Mouse (Mus musculus) monocyte, adult 2 months (primary cell): Measurements from ENCODE around the gene Polr1e.
"Not testable (repeated sequence)": the region's sequence is repeated elsewhere in the genome, so short reads cannot be mapped to it uniquely, and the experiment has no call there.

Source experiments
- DNase-seq, 2 experiments: peaks; one replicate each; pipeline ENCODE4 v3.0.0; 2022; ENCODE audit warnings: low spot score in 2 of 2, low read depth in 1 of 2

Gene Polr1e

DNA sequence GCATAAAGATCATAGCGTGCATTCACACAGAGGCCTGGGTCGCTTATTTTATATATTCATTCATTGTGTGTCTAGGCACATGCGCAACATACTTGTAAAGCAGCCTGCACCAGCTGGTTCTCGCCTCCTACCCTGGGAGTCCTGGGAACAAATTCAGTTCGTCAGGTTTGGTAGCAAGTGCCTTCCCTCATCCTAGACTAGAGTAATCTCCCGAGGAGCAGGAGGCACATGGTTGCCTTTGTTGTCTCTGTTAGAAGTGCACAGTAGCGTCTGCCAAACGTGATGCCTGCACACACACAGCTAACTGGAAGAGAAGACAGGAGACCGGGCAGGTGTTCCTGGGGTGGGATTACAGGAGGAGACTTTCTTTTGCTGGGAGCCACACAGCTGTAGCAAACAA, 29.6 kb downstream of the Polr1e start:
- DNase-seq, result no peak

DNA sequence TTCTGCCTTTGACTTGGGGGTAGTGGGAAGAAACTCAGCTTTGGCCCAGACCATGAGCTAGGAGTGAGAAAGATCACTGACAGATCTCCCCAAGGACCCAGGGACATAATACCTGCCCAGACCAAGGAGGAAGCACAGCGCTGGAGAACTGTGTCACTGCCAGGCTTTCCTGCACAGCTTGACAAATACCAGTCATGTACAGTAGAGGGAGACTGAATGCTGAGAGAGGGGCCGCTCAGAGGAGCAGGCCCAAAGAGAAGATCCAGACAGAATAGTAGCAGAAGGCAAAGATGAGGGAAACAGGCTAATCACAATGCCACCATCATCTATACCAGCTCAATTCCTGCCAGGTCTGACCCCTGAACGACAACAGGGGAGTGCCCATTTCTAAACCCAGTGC, 36.5 kb downstream of the Polr1e start:
- no peak for DNase-seq

DNA sequence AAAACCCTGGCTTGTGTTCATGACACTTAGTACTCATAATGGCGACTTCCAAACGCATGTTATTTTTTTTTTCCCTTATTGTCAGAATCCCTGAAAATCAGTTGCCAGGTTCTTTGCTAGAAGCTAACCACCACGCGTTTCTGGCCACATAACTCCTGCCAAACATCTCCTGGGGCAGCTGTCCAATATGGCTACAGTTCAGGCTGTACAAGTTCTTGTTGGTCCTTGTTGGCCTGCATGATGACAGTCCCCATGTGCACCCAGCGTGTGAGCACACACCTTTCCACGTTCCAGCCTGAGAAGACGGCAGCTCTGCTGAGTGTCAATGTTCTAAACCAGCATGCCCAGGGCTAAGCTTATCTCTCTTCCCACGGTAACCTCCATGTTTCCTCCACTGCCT, 37.1 kb downstream of the Polr1e start:
- no peak for DNase-seq

DNA sequence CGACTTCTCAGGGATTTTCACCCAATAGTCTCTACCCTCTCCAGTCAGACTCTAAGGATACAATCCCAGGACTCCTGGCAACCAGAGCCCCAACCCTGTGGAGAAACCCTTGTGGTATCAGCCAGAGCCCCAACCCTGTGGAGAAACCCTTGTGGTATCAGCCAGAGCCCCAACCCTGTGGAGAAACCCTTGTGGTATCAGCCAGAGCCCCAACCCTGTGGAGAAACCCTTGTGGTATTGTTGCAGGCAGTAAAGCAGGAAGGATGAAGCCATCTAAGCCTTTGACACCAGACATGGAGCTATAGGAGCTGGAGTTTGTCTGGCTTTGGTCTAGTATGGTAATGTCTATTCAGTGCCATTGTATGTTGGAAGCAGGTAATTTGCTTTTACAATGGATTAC, 45.5 kb downstream of the Polr1e start:
- DNase-seq, result not testable (repeated sequence)

DNA sequence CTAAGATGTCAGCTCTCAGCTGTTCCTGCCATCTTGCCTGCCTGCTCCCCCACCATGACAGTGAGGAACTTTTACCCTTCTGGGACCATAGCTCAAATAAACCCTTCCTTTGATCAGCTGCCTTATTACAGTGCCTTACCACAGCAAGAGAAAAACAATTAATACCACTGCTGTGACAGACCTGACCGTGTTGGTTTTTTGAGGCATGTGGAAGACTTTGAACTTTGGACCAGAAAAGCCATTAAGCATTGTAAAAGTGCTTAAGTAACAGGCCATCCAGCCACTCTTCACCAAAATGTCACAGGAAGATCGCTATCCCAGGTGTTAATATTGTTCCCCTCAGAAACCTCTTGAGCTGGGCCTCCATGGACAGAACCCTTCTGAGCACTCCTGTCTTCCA, 46.2 kb downstream of the Polr1e start:
- DNase-seq, result no peak

DNA sequence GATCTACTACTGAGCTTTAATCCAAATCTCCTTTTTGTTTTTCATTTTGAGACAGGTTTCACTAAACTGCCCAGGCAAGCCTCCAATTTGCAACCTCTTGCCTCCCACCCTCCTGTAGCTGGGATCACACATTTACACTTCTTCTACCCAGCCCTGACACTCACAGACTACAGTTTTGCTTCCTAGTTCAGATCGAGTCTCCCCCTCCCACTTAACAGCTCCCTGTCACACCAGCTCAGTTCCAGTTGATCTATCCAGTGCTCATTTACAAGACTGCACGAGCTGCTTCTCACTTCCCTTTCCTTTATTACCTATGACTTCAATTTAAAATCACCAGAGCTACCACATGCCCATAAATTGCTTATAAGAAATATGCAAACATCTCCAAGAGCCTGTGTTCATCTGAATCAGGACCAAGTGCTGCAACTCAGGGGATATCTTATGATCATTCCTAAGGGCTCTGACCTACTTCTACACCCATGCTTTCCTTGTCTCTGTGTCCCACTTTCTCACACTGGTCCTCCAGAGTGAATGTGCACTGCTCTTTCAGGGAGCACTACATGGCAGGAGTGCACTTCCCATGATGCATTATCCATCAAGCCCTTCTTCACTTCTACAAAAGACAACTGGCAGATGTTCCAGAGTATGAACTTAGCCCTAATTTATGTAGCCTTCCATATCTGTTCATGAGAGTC, 47.8 kb downstream of the Polr1e start:
- no peak for DNase-seq

DNA sequence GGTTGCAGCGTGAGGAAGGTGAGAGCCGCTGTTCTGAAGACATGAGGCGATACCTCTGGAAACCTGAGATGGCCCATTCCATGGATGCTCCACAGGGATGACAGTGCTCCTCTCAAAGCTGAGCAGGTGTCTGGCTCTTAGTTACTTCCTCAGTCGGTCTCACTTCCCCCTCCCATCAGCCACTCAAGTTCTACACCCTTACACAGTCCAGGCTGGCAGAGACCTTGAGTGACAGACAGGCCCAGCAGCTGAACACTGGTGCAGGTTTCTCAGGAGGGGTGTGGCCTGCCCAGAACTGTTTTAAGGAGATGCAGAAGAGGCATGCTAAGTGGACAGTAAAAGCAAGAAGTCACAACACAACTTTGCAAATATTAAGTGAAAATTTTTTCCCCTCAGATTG, 49.4 kb downstream of the Polr1e start:
- no peak for DNase-seq

DNA sequence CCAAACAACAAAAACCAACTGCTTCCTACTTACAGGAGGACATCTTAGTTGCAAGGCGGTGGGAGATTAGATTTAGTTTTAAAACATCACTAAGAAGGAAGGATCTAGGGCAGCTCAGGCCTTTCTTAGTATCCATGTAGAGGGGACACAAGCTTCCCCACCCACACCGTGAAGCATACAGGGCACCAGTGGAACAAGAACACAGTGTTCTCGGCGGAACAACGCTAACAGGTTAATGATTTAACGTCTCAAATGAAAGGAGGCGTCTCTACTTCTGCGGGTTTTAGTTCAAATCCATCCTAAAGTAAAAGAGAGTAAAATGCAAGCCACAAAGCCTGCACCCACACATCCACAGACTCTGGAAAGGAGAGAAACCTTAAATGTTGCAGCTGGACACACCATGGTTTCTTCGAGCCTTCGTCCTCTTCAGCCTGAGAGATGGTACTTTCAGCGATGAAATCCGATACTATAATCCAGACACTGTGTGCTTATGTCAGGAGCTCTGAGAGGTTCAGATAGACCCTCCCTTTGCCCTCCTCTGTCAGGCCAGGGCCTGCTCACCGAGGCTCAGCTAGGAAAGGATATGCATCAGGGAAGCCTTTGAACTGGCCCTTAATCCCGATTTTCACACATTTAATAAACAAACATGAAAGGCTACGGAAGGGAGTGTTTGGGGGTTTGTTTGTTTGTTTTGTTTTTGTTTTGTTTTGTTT, 54.0 kb downstream of the Polr1e start:
- DNase-seq, result no peak

DNA sequence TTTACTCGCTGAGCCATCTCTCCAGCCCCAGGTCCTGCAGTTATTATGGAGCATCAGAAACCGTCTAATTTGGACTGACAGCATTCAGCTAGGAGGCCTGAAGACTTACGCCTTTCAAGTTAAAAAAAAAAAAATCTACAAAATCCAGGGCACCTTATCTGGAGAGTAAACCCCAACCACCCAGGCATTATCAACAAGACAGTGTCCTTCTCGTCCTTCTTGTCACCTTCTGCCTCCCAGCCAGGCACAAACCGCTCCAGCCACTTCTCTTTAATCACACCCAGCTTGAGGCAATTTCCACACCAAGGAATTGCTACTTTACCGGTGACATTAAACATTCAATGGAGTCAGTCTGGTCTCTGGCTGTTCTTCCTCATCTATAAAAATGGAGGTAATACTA, 55.2 kb downstream of the Polr1e start:
- no peak for DNase-seq

DNA sequence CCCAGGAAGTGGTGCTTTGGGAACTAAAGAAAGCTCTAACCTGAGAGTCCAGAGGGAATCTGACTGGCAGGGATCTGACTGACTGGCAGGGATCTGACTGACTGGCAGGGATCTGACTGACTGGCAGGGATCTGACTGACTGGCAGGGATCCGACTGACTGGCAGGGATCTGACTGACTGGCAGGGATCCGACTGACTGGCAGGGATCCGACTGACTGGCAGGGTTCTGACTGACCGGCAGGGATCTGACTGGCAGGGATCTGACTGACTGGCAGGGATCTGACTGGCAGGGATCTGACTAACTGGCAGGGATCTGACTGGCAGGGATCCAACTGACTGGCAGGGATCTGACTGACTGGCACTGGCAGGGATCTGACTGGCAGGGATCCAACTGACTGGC, 62.7 kb downstream of the Polr1e start:
- DNase-seq, result not testable (repeated sequence)

DNA sequence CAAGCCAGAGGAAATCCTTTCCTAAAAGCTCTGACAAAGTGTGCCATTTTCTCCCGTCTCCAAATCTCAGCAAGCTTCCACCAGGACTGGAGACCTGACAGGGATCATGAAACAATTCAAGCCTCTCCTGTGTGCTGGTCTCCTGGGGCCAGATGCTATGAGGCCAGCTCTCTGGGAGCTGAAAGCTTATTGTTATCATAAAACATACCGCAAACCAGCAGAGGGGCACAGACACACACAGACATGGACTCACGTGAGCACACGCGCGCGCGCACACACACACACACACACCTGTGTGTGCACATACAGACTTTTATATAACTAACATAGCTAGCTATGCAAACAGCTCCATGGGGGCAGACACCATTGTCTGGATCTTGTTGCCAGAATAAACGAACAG, 64.6 kb downstream of the Polr1e start:
- no peak for DNase-seq

DNA sequence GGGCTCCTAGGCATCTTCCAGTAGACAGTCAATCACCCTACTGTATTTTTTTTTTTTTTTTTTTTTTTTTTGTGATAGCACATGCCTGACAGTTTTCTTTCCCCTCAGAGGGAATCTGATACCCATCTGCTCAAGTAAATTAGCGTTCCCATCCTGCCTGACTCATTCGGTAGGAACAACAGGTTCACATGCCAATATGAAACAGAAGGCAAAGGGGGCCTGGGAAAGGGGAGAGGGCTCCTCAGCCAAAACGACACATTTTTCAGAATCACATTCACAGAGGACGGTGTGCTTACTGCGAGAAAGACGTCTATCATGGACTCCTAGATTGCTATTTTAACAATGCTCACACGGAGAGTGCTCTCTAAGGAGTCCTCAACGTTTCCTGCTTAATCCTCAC, 65.1 kb downstream of the Polr1e start:
- no peak for DNase-seq

DNA sequence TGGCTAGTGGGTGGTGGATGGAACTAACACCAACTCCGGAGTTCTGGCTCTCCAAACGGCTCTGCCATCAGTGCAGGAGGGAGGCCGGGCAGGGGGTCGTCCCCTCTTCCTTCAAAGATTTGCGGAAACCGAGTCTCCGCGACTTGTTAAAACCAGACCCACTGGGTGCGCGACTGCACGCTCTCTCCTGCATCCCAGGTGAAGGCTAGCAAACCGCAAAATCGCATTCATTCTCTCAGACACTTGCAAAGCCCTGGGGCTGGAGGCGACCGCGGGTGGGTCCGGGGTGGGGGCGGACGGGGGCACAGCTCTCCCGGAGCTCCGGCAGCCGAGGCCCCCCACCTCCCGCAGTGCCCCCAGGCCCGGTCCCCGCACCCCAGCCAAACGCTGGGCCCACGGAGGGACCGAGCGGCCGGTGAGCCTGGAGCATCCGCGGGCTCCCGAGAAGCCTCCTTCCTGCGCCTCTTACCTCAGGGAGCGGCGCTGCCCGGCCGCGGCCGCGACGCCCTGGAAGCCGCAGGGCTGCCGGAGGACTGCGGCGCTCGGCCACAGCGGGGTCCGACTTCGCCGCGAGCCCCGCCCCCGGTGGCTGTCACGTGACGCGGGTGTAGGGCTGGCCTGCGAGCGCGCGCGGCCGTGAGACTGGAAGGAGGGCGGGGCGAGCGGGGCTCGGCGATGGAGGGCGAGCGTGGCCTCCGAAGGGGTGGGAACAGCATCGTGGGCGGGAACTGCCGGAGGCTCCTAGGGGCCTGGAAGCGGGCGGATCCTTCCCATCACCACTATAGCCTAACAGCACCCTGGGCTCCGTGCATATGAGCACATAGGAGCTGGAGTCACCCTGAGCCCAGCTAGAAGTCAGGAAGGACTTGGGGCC, 65.9 kb downstream of the Polr1e start, which contains the start of gene Fbxo10:
Gene Fbxo10 (minus strand): TSS at position 584 of the 874 bp plus-strand sequence.
- peak; percentile 35 to 62 for DNase-seq

DNA sequence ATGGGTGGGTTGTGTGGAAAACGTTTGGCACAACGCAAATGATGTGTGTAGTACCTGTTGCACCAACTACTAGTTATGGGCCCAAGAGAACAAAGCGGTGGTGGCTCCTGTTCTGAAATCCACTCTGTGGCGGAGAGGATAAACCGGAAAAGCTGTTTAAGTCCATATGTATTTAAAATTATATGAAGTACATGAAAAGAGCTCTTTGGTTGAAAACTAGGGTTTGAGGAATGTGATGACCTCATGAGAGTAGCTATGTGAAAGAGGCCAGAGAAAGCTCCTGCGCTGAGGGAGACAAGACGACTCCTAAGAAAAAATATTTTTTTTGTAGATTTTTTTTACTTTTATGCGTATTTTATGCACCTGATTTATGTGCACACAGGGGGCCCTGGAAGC, 66.5 kb downstream of the Polr1e start:
- DNase-seq, result no peak
